Mouse (Mus musculus): ENCODE data around the gene Ctse.
"Not testable (repeated sequence)": the region's sequence is repeated elsewhere in the genome, so short reads cannot be mapped to it uniquely, and the experiment has no call there.

Gene Ctse

DNA sequence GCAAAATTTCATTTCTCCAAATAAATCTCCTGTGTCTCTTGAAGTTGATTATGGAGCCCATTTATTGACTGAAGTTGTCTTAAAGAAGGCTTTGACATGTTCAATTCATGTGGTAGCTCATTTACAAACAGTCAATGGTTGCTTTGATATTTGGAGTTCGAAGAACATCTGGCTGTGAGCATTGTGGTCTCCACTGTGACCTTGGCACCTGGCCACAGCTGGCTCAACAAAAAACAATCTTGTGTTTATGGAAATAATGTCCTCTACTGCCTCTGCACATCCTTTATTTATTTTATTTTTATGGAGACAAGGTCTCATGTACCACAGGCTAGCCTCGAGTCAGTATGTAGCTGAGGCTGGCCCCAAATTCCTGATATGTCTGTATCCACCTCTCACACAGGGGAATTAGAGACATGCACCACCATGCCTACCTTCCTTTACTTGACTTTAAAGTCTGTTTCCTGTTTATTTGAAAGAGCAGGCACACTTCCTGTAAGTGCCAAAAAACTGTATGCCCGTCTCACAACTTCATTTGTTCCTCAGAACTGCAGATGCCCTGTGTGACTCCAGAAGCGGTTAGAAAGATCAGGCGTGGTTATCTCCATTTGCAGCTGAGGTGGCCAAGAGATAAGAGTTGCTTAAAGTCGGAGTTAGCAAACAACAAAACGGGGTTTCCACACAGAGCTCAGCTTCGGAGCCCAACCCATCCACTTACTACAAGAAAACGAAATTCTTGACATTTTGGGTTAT, at the start of gene Ctse:
Gene Ctse (plus strand): TSS at position 516 of the 750 bp plus-strand sequence.
- in situ Hi-C loops (cut with MboI, MseI), result no loop called here

DNA sequence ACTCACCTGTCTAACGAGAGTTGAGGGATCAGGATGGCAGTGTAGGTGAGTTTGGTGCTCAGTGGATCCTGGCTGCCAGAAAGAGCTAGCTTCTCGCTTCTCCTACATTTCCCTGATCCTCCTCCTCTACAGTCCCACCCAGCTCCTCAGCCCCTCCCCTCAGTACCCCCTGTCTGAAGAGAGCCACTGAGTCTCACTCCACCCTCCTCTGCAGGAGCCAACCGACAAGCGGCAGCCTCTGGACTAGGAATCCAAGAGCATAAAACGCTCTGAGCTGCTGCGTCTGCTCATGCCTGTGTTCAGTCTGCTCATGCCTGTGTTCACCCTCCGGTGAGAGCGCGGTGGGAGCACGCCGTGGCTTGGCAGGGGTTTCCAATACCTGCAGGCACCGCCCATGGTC, 39.2 kb upstream of the Ctse start, which contains the start of gene Avpr1b:
Gene Avpr1b (plus strand): TSS at position 335 of the 400 bp plus-strand sequence.
- in situ Hi-C loops (cut with MboI, MseI), result no loop called here

DNA sequence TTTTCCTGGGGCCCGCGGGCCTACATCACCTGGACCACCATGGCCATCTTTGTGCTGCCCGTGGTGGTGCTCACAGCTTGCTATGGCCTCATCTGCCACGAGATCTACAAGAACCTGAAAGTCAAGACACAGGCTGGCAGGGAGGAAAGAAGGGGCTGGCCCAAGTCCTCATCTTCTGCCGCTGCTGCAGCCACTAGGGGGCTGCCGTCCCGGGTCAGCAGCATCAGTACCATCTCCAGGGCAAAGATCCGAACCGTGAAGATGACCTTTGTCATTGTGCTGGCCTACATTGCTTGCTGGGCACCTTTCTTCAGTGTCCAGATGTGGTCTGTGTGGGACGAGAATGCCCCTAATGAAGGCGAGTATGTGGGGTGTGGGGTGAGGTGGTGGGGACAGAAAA, 37.8 kb upstream of the Ctse start:
- in situ Hi-C loops (cut with MboI, MseI), result loop anchor here (5.0 kb wide), 1 partner anchor 162 kb away; no protein-coding TSS in a partner anchor

DNA sequence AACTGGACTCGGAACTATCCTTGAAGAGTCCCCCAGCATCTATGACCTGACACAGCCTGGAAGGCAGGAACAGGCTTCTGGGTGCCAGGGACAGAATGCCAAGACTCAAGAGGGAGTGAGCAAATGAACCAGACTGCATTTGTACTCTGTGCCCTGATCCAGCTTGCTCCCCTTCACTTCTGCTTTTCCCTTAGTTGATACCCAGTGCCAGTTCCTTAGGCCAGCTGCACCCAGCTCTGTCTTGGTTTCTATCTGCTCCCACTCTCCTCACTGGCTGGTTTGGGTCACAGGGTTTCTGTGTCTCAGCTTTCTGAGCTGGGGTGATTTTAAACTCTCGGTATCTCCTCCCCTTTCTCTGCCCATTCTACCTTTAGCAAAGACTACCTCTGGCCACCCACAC, 31.4 kb upstream of the Ctse start:
- in situ Hi-C loops (cut with MboI, MseI), result no loop called here

DNA sequence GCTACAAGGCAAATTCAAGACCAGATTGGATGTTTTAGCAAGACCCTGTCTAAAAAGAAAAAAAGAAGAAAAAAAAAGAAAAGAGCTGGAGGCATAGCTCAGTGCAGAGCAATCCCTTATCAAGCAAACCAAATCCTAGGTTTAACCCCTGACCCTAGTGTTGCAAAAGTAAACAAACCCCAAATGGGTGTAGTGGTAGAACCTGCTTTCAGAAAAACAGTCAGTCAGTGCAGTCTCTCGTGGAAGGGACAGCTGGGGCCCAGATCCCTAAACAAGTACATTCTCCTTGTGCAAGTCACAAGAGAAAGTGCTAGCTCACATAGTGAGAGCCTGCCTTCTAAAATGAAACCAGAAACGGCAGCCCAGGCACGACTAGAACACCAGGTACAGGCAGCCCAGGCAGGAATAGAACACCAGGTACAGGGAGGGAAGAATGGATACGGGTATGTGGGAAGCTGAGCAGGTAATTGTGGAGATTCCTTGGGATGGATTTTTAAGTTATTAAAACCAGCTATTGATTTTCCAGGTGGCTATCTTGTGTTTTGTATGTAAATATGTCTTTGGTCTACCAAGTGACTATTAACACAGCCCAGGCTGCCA, 25.4 kb upstream of the Ctse start:
- in situ Hi-C loops (cut with MboI, MseI), result loop anchor here (5.0 to 10.0 kb wide), 2 partner anchors 52 to 95 kb away; no protein-coding TSS in a partner anchor

DNA sequence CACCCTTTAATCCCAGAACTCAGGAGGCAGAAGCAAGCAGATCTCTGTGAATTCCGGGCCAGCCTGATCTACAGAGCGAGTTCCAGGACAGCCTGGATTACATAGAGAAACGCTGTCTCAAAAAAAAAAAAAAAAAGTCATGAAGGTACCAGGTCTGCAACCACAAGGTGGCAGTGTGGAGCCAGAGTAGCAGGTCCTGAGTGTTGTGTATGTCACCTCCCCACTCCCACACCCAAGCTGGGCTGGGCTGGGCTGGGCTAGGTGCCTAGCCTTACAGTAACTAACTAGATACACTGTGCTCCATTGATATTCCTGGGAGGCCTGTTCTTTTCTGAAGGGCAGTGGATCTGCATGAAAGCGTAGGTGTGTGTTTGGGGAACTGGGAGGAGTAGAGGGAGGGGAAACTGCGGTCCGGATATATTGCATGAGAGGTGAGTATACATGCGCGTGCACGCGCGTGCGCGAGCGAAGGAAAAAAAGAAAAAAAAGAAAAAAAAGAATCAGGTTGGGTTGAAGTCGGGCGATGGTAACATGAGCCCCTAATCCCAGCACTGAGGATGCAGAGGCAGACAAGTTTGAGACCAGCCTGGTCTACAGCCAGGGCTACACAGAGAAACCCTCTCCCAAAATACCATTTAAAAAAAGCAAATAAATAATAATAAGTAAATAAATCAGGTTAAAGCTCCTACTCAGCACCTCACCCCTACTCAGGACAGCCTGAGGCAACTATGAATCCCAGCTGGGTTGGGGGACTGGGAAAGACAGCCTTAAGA, 24.6 kb upstream of the Ctse start:
- in situ Hi-C loops (cut with MboI, MseI), result loop anchor here (5.0 to 10.0 kb wide), 2 partner anchors 51 to 94 kb away; no protein-coding TSS in a partner anchor

DNA sequence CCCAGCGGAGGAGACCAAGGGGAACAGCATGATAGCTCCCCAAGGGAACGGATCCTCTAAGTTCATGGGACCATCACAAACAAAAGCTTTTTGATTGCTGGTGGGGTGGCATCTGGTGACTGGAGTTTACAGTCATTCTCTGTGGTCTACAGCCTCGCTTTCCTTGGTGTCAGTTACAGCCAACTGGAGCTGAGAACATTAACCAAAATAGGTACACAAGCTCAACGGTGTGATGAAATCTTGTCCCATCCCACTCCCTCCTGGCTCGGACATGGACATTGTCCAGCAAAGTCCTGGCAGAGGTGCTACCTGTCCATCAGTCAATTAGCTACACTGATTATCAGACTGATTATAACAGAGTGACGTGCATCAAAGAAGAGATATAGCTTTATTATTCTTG, 23.5 kb upstream of the Ctse start:
- in situ Hi-C loops (cut with MboI, MseI), result loop anchor here (5.0 to 10.0 kb wide), 2 partner anchors 50 to 93 kb away; no protein-coding TSS in a partner anchor

DNA sequence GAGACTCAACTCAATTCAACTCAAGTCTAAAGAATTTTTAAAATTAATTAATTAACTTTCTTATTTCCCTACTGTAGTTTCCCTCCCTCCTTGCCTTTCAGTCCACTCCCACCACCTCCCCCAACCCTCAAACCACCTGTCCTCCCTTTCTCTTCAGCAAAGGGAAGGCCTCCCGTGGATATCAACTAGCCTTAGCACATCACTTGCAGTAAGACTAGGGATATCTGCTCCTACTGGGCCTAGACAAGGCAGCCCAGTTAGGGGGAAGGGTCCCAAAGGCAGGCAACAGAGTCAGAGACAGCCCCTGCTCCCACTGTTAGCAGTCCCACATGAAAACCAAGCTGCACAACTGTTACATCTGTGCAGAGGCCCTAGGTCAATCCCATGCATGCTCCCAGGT, 22.0 kb upstream of the Ctse start:
- in situ Hi-C loops (cut with MboI, MseI), result loop anchor here (10.0 kb wide), 1 partner anchor 49 kb away; no protein-coding TSS in a partner anchor

DNA sequence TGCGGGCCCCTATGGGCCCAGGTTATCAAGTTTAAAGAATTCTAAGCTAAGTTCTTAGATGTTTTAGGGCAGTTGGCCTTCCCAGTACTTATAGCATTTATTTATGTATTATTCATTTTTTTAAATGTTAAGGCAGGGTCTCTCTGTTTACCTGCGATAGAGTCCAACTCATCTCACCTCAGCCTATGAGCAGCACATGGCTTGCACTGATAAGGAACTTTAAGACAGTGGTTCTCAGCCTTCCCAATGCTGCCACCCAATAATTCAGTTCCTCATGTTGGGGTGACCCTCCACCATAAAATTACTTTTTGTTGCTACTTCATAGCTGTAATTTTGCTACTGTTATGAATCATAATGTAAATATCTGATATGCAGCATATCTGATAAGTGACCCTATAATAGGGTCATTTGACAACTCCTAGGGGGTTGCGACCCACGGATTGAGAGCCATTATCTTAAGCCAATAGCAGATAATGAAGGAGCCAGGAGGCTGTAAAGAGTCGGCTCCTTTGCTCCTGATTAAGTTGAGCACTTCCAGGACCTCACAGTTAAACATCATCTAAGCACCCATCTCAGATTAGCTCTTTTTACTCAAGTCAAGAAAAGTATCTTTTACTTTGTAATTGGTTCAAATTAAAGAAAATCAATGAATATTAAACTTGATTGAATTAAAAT, 21.4 kb upstream of the Ctse start:
- in situ Hi-C loops (cut with MboI, MseI), result loop anchor here (10.0 kb wide), 1 partner anchor 48 kb away; no protein-coding TSS in a partner anchor

DNA sequence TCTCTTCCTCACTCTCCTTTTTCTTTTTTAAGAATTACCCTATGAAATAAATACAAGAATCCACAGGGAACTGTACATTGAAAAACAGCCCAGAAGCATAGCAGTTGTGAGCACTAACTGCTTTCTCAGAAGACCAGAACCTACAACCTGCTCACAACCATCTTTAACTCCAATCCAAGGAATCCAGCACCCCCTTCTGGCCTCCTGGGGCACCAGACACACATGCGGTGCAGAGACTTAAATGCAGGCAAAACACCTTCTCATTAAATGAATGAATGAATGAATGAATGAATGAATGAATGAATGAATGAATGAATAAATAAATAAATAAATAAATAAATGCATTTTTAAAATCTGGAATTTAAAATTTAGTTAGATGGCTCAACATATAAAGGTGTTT, 19.5 kb upstream of the Ctse start:
- in situ Hi-C loops (cut with MboI, MseI), result loop anchor here (10.0 kb wide), 1 partner anchor 46 kb away; no protein-coding TSS in a partner anchor

DNA sequence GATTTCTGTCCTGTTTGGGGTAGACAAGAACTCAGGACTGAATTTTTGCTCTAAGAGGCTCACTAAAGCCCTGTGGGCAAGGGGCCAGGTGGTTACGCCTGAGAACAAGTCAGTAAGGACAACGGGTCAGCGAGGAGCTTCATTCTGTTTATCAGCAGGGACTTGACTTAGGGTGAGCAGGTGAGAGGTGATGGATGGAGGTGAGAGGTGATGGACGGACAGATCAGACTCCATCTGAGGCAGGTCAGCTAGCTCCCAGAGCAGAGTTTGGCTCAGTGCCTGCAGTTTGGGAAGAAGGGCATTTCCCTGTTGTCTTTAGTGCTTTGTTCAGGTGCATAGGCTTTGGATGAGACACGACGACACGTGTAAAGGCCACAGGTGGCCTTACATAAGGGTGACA, 18.8 kb upstream of the Ctse start:
- in situ Hi-C loops (cut with MboI, MseI), result loop anchor here (10.0 kb wide), 1 partner anchor 45 kb away; no protein-coding TSS in a partner anchor

DNA sequence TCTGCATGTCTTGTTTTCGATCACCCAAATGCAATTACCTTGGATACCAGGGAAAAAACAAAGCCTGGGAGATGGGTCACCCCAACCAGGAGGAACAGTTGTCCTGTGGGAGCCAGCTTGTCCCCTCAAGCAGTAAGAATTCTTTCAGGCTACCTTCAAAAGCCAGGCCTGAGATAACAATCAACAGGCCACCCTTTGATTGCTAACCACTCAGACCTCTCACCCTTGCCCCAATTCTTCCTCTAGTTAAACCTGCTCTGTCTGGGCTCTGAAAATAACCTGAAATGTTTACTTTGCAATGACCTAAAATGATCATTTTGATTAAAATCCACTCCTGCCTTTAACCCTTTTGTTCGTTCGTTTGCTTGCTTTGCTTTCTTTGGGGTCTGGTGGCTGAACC, 14.5 kb upstream of the Ctse start:
- in situ Hi-C loops (cut with MboI, MseI), result no loop called here

DNA sequence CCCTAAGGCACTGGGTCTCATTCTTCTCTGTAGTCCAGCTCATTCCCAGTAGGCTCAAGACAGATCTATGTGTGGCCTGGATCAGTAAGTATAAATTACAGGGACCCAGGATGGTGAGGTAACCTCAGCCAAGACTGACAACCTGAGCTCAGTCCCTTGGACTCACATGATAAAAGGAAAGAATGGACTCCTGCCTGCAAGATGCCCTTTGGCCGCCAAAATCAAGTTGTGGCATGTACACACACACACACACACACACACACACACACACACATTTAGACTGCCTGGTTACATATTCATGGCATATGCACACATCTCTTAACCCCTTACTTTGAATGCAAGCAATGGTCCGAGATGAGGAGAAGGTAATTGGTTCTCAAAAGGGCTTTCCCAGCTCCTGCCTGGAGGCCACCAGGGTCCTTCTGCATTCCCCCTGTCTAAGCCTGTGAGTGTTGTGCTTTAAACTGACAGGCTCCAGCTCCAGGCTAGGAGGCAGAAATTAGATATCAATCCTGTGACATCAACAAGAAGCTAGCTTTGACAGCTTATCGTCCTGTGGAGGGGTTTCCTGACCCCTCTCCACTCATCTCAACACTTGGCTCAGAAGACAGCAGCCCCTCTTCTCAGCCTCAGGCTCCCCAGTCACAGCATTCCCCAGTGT, 13.8 kb upstream of the Ctse start:
- in situ Hi-C loops (cut with MboI, MseI), result no loop called here

DNA sequence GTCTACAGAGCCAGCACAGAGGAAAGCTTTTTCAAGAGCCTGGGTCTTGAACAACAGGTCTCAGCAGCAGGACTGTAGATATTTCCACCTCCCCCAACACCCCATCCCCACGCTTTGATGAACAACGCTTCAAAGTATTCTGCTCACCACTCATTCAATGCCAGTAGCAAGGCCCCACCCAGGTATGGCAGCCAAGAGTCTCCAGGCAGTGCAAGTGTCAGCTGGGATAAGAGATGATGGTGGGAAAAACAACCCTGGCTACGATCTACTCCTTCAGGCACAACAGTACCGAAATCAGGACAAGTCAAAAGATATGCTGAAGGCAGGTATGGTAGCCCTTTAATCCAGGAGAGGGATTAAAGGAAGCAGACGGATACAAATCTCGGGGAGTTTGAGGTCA, 11.9 kb upstream of the Ctse start:
- in situ Hi-C loops (cut with MboI, MseI), result no loop called here

DNA sequence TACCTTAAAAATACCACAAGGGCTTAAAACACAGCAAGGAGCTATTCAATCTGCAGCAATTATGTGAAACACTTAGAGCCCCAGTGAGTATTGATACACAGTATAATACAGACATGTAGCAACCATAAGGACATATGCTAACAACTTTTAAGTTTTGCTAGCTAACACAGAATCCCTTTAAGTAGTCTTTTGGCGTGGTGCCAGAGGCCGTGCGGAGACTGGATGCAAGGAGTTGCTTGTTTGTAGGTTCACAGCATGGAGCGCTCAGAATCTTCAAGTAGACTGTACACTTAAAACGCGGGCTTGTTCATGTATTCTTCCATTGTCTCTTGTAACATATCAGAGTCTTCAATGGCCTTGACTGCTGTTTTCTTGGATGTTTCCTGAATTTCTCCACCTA, 5.9 kb upstream of the Ctse start:
- in situ Hi-C loops (cut with MboI, MseI), result not testable (repeated sequence)

DNA sequence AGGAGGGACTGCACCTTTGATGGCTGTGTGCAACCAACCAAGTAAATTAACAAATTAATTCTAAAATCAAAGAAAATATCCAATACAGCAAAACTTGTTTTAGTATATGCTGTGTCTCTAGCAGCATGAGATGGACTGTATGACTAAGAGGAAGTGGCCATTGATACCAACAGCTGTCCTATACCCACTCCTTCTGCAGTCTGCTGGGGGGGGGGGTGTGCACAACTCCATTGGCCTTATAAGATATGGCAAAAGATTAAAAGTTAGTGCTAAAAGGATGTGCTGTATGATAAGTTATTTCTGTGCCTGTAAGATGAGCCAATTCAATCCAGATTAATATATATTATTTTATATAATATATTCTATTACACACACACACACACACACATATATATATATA, 3.6 kb upstream of the Ctse start:
- in situ Hi-C loops (cut with MboI, MseI), result no loop called here

DNA sequence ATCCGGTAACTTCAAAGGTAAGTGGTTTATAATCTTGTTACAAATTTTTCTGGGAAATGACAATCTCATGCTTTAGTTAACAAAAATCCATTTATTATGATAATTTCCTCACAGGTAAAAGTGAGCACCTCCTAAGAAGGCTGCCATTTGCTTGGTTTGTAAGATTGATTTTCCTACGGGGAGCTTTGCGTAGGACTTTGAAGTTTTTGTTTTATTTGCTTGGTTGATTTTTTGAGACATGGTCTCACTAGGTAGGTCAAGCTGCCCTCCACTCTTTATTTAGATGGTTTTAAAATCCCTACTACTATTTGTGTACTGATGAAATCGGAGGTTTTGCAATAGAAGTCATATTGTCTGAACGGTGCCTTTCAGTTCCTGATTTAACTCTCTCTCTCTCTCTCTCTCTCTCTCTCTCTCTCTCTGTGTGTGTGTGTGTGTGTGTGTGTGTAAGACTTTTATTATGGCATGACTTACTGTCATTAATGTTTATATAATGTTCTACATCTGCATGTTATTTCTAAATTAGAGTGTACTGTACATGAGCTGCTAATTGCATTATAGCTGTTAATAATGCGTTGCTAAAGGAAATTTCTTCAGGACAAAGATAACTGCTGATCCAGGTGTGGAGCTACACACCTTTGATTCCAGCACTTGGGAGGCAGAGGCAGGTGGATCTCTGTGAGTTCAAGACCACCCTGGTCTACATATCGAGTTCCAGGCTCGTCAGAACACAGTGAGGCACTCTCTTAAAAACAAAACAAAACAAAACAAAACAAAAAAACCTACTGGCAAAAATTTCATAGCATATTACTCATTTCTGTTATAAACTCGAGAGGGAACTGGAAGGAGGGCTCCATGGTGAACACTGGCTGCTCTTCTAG, 675 bp downstream of the Ctse start:
- in situ Hi-C loops (cut with MboI, MseI), result no loop called here

DNA sequence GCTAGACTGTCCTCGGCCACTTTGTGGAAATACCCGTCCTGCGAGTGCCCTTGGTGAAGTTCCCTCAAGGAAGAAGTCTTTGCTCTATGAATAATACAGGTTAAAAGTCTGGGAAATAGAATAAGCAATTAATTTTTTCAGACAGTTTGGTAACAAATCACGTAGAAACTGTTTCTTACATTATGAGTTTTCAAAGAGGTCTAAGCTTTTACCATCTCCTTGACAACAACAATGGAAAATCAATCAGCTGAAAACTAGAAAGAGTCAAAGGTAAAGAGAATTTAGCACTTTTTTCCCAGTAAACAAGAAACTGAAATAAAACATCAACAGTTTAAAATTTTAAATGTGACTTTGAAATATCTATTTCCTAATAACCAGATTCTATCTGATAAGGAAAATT, 2.0 kb downstream of the Ctse start:
- in situ Hi-C loops (cut with MboI, MseI), result no loop called here

DNA sequence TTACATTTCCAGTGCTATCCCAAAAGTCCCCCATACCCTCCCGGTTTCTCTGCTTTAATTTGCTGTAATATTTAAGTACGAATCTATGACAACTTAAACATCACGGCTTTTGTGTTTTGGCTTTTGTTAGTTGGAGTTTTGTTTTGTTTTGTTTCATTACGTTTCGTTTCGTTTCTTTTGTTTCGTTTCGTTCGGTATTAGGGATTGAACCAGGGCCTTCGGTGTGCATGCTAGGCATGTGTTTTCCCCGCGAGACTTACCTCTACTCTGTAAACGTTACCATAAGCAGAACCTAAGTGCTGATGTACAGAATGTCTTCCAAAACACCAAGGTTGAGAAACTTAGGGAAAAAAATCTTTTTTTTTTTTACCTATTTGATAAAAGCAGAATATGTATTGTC, 3.5 kb downstream of the Ctse start:
- in situ Hi-C loops (cut with MboI, MseI), result no loop called here

DNA sequence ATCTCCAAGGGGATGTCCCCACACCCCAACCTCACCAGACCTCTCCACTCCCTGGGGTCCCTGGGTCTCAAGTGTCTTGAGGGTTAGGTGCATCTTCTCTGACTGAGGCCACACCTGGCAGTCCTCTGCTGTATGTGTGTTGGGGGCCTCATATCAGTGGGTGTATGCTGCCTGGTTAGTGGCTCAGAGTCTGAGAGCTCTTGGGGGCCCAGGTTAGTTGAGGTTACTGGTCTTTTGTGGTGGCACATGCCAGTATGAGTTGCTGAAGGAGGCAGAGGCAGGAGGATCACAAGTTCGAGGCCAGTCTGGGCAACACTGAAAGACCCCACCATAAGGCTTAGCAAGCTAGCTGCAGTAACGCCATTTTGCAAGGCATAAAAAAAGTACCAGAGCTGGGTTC, 4.1 kb downstream of the Ctse start:
- in situ Hi-C loops (cut with MboI, MseI), result no loop called here

All from T-helper 1 cell (primary cell).